Mouse (Mus musculus): ENCODE measurements around the gene Fam89a. TPM values are rescaled to one million over a fixed set of nuclear protein-coding genes. Genes with fewer than 3 reads are reported as not detected.

Gene Fam89a
- polyA plus RNA-seq, 1 experiment from 2014 or later, result 5.5 TPM

GRCm38 (mm10) chr8:124713207-124713606, 38.4 kb downstream of the Fam89a start:
- Histone ChIP-seq H3K9ac (ENCODE audit: low read length) (no peak overlapping the region), H3K9me3 (ENCODE audit: control insufficient read depth, low read length) (no peaks in the 10 kb centered on the region), H3K4me3 (ENCODE audit: low read depth, low read length) (no peak overlapping the region), H3K4me1 (ENCODE audit: control insufficient read depth, insufficient read depth, low read length) (no peaks in the 10 kb centered on the region), H3K27me3 (ENCODE audit: control insufficient read depth, insufficient read depth, low read length) (no peaks in the 10 kb centered on the region), H3K27ac (ENCODE audit: low read depth, low read length) (no peak overlapping the region), H3K36me3 (ENCODE audit: control insufficient read depth, insufficient read depth, low read length) (peaks cover 8% of the 10 kb centered on the region; the same call in 1 of the 2 replicates), H3K4me2 (ENCODE audit: low read depth) (no peak overlapping the region)
- ATAC-seq (ENCODE audit: insufficient read depth, low FRiP score, low TSS enrichment) (no peak), DNase-seq (ENCODE audit: low spot score) (no peak)
- 94% methylated on average over 6 of the region's 6 CpGs for WGBS

GRCm38 (mm10) chr8:124705823-124706222, 45.8 kb downstream of the Fam89a start:
- no peak overlapping the region for H3K27ac ChIP-seq (ENCODE audit: low read depth, low read length)
- ATAC-seq (ENCODE audit: insufficient read depth, low FRiP score, low TSS enrichment) (no peak), DNase-seq (ENCODE audit: low spot score) (no peak)
- no peaks in the 10 kb centered on the region for H3K9me3 ChIP-seq (ENCODE audit: control insufficient read depth, low read length)
- no peak overlapping the region for H3K4me2 ChIP-seq (ENCODE audit: low read depth)
- no peaks in the 10 kb centered on the region for H3K4me1 ChIP-seq (ENCODE audit: control insufficient read depth, insufficient read depth, low read length)
- H3K4me3 ChIP-seq (ENCODE audit: low read depth, low read length), result no peak overlapping the region
- no peak overlapping the region for H3K9ac ChIP-seq (ENCODE audit: low read length)
- peaks cover 2% of the 10 kb centered on the region for H3K36me3 ChIP-seq (ENCODE audit: control insufficient read depth, insufficient read depth, low read length)
- H3K27me3 ChIP-seq (ENCODE audit: control insufficient read depth, insufficient read depth, low read length), result no peaks in the 10 kb centered on the region
- WGBS, result 93% methylated on average over 8 of the region's 8 CpGs

- H3K27ac ChIP-seq (ENCODE audit: low read depth, low read length), result no peak overlapping the region
- H3K4me3 ChIP-seq (ENCODE audit: low read depth, low read length), result no peak overlapping the region
- ATAC-seq (ENCODE audit: insufficient read depth, low FRiP score, low TSS enrichment), result no peak
- DNase-seq (ENCODE audit: low spot score), result no peak
- H3K27me3 ChIP-seq (ENCODE audit: control insufficient read depth, insufficient read depth, low read length), result no peaks in the 10 kb centered on the region
- H3K9ac ChIP-seq (ENCODE audit: low read length), result no peak overlapping the region
- no peaks in the 10 kb centered on the region for H3K9me3 ChIP-seq (ENCODE audit: control insufficient read depth, low read length)
- H3K4me2 ChIP-seq (ENCODE audit: low read depth), result no peak overlapping the region
- H3K36me3 ChIP-seq (ENCODE audit: control insufficient read depth, insufficient read depth, low read length), result peaks cover 2% of the 10 kb centered on the region
- 92% methylated on average over 4 of the region's 4 CpGs for WGBS
- H3K4me1 ChIP-seq (ENCODE audit: control insufficient read depth, insufficient read depth, low read length), result no peaks in the 10 kb centered on the region
These were observed 47.3 kb downstream of the Fam89a start for GRCm38 (mm10) chr8:124704376-124704775.

- Histone ChIP-seq H3K4me3 (ENCODE audit: low read depth, low read length) (no peak overlapping the region), H3K9me3 (ENCODE audit: control insufficient read depth, low read length) (no peaks in the 10 kb centered on the region), H3K27me3 (ENCODE audit: control insufficient read depth, insufficient read depth, low read length) (no peaks in the 10 kb centered on the region), H3K4me1 (ENCODE audit: control insufficient read depth, insufficient read depth, low read length) (no peaks in the 10 kb centered on the region), H3K36me3 (ENCODE audit: control insufficient read depth, insufficient read depth, low read length) (peaks cover 2% of the 10 kb centered on the region), H3K27ac (ENCODE audit: low read depth, low read length) (no peak overlapping the region), H3K4me2 (ENCODE audit: low read depth) (no peak overlapping the region), H3K9ac (ENCODE audit: low read length) (no peak overlapping the region)
- ATAC-seq (ENCODE audit: insufficient read depth, low FRiP score, low TSS enrichment) (no peak), DNase-seq (ENCODE audit: low spot score) (no peak)
- 89% methylated on average over 4 of the region's 4 CpGs for WGBS
These were observed 48.1 kb downstream of the Fam89a start for GRCm38 (mm10) chr8:124703526-124703925.

GRCm38 (mm10) chr8:124702183-124702582, 49.4 kb downstream of the Fam89a start:
- ATAC-seq (ENCODE audit: insufficient read depth, low FRiP score, low TSS enrichment), result no peak
- H3K27ac ChIP-seq (ENCODE audit: low read depth, low read length), result no peak overlapping the region
- DNase-seq (ENCODE audit: low spot score), result no peak
- no peak overlapping the region for H3K9ac ChIP-seq (ENCODE audit: low read length)
- peaks cover 2% of the 10 kb centered on the region for H3K36me3 ChIP-seq (ENCODE audit: control insufficient read depth, insufficient read depth, low read length)
- H3K9me3 ChIP-seq (ENCODE audit: control insufficient read depth, low read length), result no peaks in the 10 kb centered on the region
- H3K27me3 ChIP-seq (ENCODE audit: control insufficient read depth, insufficient read depth, low read length), result no peaks in the 10 kb centered on the region
- no peak overlapping the region for H3K4me2 ChIP-seq (ENCODE audit: low read depth)
- 91% methylated on average over 3 of the region's 3 CpGs for WGBS
- no peaks in the 10 kb centered on the region for H3K4me1 ChIP-seq (ENCODE audit: control insufficient read depth, insufficient read depth, low read length)
- H3K4me3 ChIP-seq (ENCODE audit: low read depth, low read length), result no peak overlapping the region

- H3K9ac ChIP-seq (ENCODE audit: low read length), result no peak overlapping the region
- DNase-seq (ENCODE audit: low spot score), result no peak
- H3K4me1 ChIP-seq (ENCODE audit: control insufficient read depth, insufficient read depth, low read length), result no peaks in the 10 kb centered on the region
- H3K4me2 ChIP-seq (ENCODE audit: low read depth), result no peak overlapping the region
- H3K9me3 ChIP-seq (ENCODE audit: control insufficient read depth, low read length), result no peaks in the 10 kb centered on the region
- no peak for ATAC-seq (ENCODE audit: insufficient read depth, low FRiP score, low TSS enrichment)
- H3K4me3 ChIP-seq (ENCODE audit: low read depth, low read length), result no peak overlapping the region
- H3K27ac ChIP-seq (ENCODE audit: low read depth, low read length), result no peak overlapping the region
- peaks cover 2% of the 10 kb centered on the region; the same call in 1 of the 2 replicates for H3K36me3 ChIP-seq (ENCODE audit: control insufficient read depth, insufficient read depth, low read length)
- WGBS, result 90% methylated on average over 9 of the region's 9 CpGs
- no peaks in the 10 kb centered on the region for H3K27me3 ChIP-seq (ENCODE audit: control insufficient read depth, insufficient read depth, low read length)
These were observed 50.6 kb downstream of the Fam89a start for GRCm38 (mm10) chr8:124701023-124701422.

- H3K27ac ChIP-seq (ENCODE audit: low read depth, low read length), result no peak overlapping the region
- 88% methylated on average over 5 of the region's 5 CpGs for WGBS
- no peak overlapping the region for H3K4me3 ChIP-seq (ENCODE audit: low read depth, low read length)
- peaks cover 2% of the 10 kb centered on the region; the same call in 1 of the 2 replicates for H3K36me3 ChIP-seq (ENCODE audit: control insufficient read depth, insufficient read depth, low read length)
- H3K9me3 ChIP-seq (ENCODE audit: control insufficient read depth, low read length), result no peaks in the 10 kb centered on the region
- DNase-seq (ENCODE audit: low spot score), result no peak
- no peaks in the 10 kb centered on the region for H3K4me1 ChIP-seq (ENCODE audit: control insufficient read depth, insufficient read depth, low read length)
- no peak overlapping the region for H3K9ac ChIP-seq (ENCODE audit: low read length)
- ATAC-seq (ENCODE audit: insufficient read depth, low FRiP score, low TSS enrichment), result no peak
- H3K27me3 ChIP-seq (ENCODE audit: control insufficient read depth, insufficient read depth, low read length), result no peaks in the 10 kb centered on the region
- no peak overlapping the region for H3K4me2 ChIP-seq (ENCODE audit: low read depth)
These were observed 51.4 kb downstream of the Fam89a start for GRCm38 (mm10) chr8:124700271-124700670.

GRCm38 (mm10) chr8:124695424-124696100, 56.1 kb downstream of the Fam89a start:
- ATAC-seq (ENCODE audit: insufficient read depth, low FRiP score, low TSS enrichment) (no peak), DNase-seq (ENCODE audit: low spot score) (no peak)
- Histone ChIP-seq H3K27ac (ENCODE audit: low read depth, low read length) (no peak overlapping the region), H3K4me3 (ENCODE audit: low read depth, low read length) (no peak overlapping the region), H3K36me3 (ENCODE audit: control insufficient read depth, insufficient read depth, low read length) (no peaks in the 10 kb centered on the region; the same call in 1 of the 2 replicates), H3K9ac (ENCODE audit: low read length) (no peak overlapping the region), H3K27me3 (ENCODE audit: control insufficient read depth, insufficient read depth, low read length) (no peaks in the 10 kb centered on the region), H3K4me2 (ENCODE audit: low read depth) (no peak overlapping the region), H3K9me3 (ENCODE audit: control insufficient read depth, low read length) (no peaks in the 10 kb centered on the region), H3K4me1 (ENCODE audit: control insufficient read depth, insufficient read depth, low read length) (no peaks in the 10 kb centered on the region)
- 95% methylated on average over 22 of the region's 22 CpGs for WGBS

- DNase-seq (ENCODE audit: low spot score), result no peak
These were observed 59.9 kb downstream of the Fam89a start for GRCm38 (mm10) chr8:124691706-124692105.

More at GRCm38 (mm10) chr8:124691706-124692105, 59.9 kb downstream of the Fam89a start:
- no peaks in the 10 kb centered on the region; the same call in 1 of the 2 replicates for H3K36me3 ChIP-seq (ENCODE audit: control insufficient read depth, insufficient read depth, low read length)
- H3K4me1 ChIP-seq (ENCODE audit: control insufficient read depth, insufficient read depth, low read length), result no peaks in the 10 kb centered on the region
- no peaks in the 10 kb centered on the region for H3K27me3 ChIP-seq (ENCODE audit: control insufficient read depth, insufficient read depth, low read length)
- no peak for ATAC-seq (ENCODE audit: insufficient read depth, low FRiP score, low TSS enrichment)
- WGBS, result 94% methylated on average over 4 of the region's 4 CpGs
- H3K4me3 ChIP-seq (ENCODE audit: low read depth, low read length), result no peak overlapping the region
- no peaks in the 10 kb centered on the region for H3K9me3 ChIP-seq (ENCODE audit: control insufficient read depth, low read length)
- no peak overlapping the region for H3K4me2 ChIP-seq (ENCODE audit: low read depth)
- H3K9ac ChIP-seq (ENCODE audit: low read length), result no peak overlapping the region
- H3K27ac ChIP-seq (ENCODE audit: low read depth, low read length), result no peak overlapping the region
